Mouse (Mus musculus) ES-E14 (cell line): ENCODE data around the gene Krt78. TPM values are rescaled to one million over a fixed set of nuclear protein-coding genes. Genes with fewer than 3 reads are reported as not detected.

ENCODE experiments used
- DNase-seq: peaks from one replicate; pipeline ENCODE4 v3.0.0-alpha.2; 2013; ENCODE audit warnings: low read depth, low spot score
- H3K27ac ChIP-seq: 2 replicates; pipeline ENCODE4 v1.5.1; 2012; ENCODE audit warnings: low read depth, mild to moderate bottlenecking, low read length, moderate library complexity, mixed read lengths; ENCODE audit not compliant: poor library complexity, insufficient read depth, severe bottlenecking
- H3K36me3 ChIP-seq: 2 replicates; pipeline ENCODE4 v1.6.1; 2012; ENCODE audit warnings: mild to moderate bottlenecking, low read length, moderate library complexity, mixed read lengths; ENCODE audit not compliant: control insufficient read depth, poor library complexity, insufficient read depth, severe bottlenecking
- H3K4me1 ChIP-seq, 2 experiments: fragments of 150-350 bp in 1 of 2; sonication (generic) in 1 of 2; 2 replicates each; pipeline ENCODE4 v1.6.1; 2012; ENCODE audit warnings: low read length in 2 of 2, mild to moderate bottlenecking in 1 of 2, mixed read lengths in 1 of 2; ENCODE audit not compliant: control insufficient read depth in 2 of 2, insufficient read depth in 2 of 2, poor library complexity in 1 of 2
- H3K4me3 ChIP-seq, 2 experiments: fragments of 150-350 bp in 1 of 2; sonication (generic) in 1 of 2; 2 replicates each; pipeline ENCODE4 v1.5.1; 2012; ENCODE audit warnings: low read length in 2 of 2, low read depth in 1 of 2, mild to moderate bottlenecking in 1 of 2, mixed read lengths in 1 of 2; ENCODE audit not compliant: insufficient read depth in 1 of 2, poor library complexity in 1 of 2, severe bottlenecking in 1 of 2
- H3K9ac ChIP-seq: 2 replicates; pipeline ENCODE4 v1.6.1; 2012; ENCODE audit warnings: low read depth, mild to moderate bottlenecking, low read length, mixed read lengths; ENCODE audit not compliant: poor library complexity, insufficient read depth, severe bottlenecking
- H3K9me3 ChIP-seq: fragments of 150-350 bp; sonication (generic); 2 replicates; pipeline ENCODE4 v1.6.1; 2012; ENCODE audit warnings: low read depth, mild to moderate bottlenecking, low read length; ENCODE audit not compliant: control insufficient read depth, insufficient read depth
- CHD2 ChIP-seq: IDR thresholded peaks from 2 replicates; pipeline ENCODE4 v1.6.1; 2014; ENCODE audit warnings: mild to moderate bottlenecking, low read depth, low read length, inconsistent platforms
- HCFC1 ChIP-seq: IDR thresholded peaks from 2 replicates; pipeline ENCODE4 v1.6.1; 2012; ENCODE audit warnings: low read length, inconsistent platforms, borderline replicate concordance; ENCODE audit not compliant: insufficient read depth
- MAFK ChIP-seq: IDR thresholded peaks from 2 replicates; pipeline ENCODE4 v1.6.1; 2014; ENCODE audit warnings: mild to moderate bottlenecking, low read depth, low read length, inconsistent platforms; ENCODE audit not compliant: insufficient read depth
- ZC3H11A ChIP-seq: IDR thresholded peaks from 2 replicates; pipeline ENCODE4 v1.6.1; 2012; ENCODE audit warnings: low read depth, mild to moderate bottlenecking, inconsistent platforms, low read length, borderline replicate concordance
- ZNF384 ChIP-seq: IDR thresholded peaks from 2 replicates; pipeline ENCODE4 v1.6.1; 2012; ENCODE audit warnings: low read depth, low read length, inconsistent platforms
- in situ Hi-C, 2 experiments: fragments of 600-800 bp; cut with MboI; formaldehyde crosslinking; loops; one replicate each; pipeline ENCODE4 v1.15.1; 2025; ENCODE audit warnings: low sequenced_read_pairs in 2 of 2, inconsistent platforms in 1 of 2; ENCODE audit not compliant: unreplicated experiment in 2 of 2
- total RNA-seq: library from RNA; depleted of rRNA; stranded (reverse); fragments of 300-350 nt; gene quantifications from 2 replicates; pipeline ENCODE4 v1.2.3, GENCODE M21; 2012

The Krt78 gene
- total RNA-seq, 1 experiment, result 0.09 TPM

DNA sequence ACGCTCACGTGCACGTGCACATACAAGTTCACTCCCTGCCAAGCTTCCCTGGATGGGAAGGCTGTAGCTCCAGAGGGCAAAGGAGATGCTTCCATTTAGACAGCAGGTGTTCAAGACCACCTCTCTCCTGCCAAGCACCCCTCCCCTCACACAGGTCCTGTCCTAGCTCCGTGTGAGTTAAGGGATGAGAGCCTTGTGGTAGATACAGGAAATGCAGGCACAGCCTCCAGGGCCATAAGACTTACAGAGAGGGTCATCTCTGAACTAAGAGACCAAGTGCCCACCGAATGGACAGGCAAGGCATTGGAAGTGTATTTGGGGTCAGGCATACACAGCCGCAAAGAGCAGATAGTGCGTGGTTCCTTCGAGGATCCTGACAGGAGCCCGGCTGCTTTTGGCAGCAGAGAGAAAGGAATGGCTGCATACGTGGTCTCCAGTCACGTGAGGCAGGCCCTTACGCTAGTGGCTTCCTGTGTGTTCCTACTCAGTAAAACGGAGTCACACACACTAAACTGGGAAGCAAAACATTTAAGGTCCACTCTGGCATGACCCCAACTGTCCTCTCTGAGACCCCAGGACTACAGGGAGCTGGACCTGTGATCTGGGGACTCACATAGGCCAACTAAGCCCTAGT lies 29.3 kb upstream of the Krt78 start:
- no peak for TF ChIP-seq ZNF384
- no peak for TF ChIP-seq CHD2
- no peak for TF ChIP-seq ZC3H11A
- no peak for TF ChIP-seq HCFC1
- no peak for TF ChIP-seq MAFK

DNA sequence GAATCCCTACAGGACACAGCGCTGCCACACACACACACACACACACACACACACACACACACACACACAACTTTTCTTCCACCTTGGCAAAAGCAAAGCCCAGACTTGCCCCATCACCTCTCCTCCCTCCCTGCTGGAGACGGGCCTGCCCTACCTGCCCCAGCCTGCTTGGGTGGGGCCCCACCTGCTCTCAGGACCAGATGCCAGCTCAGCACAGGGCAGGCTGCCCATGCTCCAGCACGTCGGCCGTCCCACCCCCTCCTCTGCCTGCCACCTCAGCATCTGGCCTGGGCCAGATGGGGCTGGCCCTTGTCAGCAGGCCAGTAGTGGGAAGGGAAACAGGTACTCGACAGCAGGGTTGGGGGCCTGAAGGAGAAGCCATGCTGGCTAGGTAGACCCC lies 26.8 kb upstream of the Krt78 start:
- in situ Hi-C loops, result loop anchor here (10.0 to 25.0 kb wide), 2 partner anchors 644 to 646 kb away; no protein-coding TSS in a partner anchor
- TF ChIP-seq CHD2 (no peak), ZNF384 (no peak), MAFK (no peak), HCFC1 (no peak), ZC3H11A (no peak)
- H3K27ac ChIP-seq, result no peak overlapping the region
- H3K9ac ChIP-seq, result no peak overlapping the region
- no peak for DNase-seq
- no peaks in the 10 kb centered on the region for H3K9me3 ChIP-seq
- no peaks in the 10 kb centered on the region for H3K36me3 ChIP-seq
- peaks cover 2 to 16% of the 10 kb centered on the region in 2 experiments; a peak in 1 of 4 replicates for H3K4me1 ChIP-seq
- H3K4me3 ChIP-seq, result no peak overlapping the region

More for the DNA sequence above, 29.3 kb upstream of the Krt78 start:
- peaks cover 0 to 8% of the 10 kb centered on the region in 2 experiments; a peak in 1 of 4 replicates for H3K4me1 ChIP-seq
- H3K27ac ChIP-seq, result no peak overlapping the region
- H3K9ac ChIP-seq, result peak overlapping the region; percentile 64
- H3K9me3 ChIP-seq, result no peaks in the 10 kb centered on the region
- DNase-seq, result no peak
- in situ Hi-C loops, result loop anchor here (10.0 to 25.0 kb wide), 2 partner anchors 646 to 649 kb away; no protein-coding TSS in a partner anchor
- H3K4me3 ChIP-seq, result peak overlapping the region in 1 of 2 experiments; percentile 15; a peak in 1 of 4 replicates
- H3K36me3 ChIP-seq, result no peaks in the 10 kb centered on the region

DNA sequence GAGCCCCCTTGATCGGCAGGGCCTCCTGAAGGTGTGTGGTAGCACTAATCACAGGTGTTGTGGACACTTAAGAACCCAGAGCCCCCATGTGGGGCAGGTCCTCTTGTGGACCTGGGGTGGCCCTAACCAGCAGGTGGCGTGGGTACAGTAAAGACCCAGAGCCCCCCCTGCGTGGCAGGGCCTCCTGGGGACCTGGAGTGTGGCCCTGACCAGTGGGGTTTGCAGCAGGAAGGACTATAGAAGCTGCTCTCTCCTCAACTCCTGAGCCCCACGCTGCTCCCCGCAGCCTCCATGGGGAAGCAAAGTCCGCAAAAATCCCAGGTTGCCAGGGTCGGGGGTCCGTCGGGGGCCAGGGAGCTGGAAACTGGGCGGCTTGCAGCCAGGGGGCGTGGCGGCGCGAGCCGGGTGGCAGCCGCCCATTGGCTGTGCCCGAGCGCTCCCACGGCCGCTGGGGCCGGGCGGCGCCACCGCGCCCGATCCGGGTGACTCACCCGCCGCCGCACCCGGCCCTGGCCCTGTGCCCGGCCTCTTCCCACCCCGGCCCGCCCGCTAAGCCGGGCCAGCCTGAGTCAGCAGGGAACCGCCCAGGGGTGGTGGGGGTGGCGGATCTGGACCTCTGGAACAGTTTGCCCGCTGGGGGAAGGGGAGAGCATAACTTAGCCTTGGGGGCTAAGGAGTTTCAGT lies 23.1 kb upstream of the Krt78 start:
- in situ Hi-C loops, result loop anchor here (10.0 to 25.0 kb wide), 3 partner anchors 202 to 640 kb away; no protein-coding TSS in a partner anchor

DNA sequence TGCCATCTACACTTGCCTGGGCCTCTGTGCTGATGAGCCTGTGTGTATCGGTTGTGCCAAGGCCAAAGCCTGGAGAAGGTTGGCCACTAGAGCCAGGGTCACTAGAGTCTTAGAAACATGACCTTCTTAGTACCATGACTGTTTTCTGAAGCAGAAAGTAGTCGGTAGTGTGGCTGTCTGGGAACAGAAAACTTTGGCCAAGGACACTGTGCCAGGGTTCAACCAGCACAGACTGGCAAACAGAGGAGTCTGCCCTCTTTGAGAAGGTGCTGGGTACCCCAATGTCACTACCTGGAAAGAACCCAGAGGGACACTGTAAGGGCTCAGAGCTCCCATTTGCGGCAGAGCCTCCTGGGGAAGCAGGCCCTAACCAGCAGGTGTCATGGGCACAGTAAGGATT lies 22.6 kb upstream of the Krt78 start:
- peaks cover 2 to 16% of the 10 kb centered on the region in 2 experiments; a peak in 2 of 4 replicates for H3K4me1 ChIP-seq
- H3K9ac ChIP-seq, result no peak overlapping the region
- no peak for DNase-seq
- H3K27ac ChIP-seq, result no peak overlapping the region
- H3K9me3 ChIP-seq, result no peaks in the 10 kb centered on the region
- in situ Hi-C loops, result loop anchor here (10.0 to 25.0 kb wide), 3 partner anchors 202 to 639 kb away; no protein-coding TSS in a partner anchor
- H3K4me3 ChIP-seq, result no peak overlapping the region
- TF ChIP-seq HCFC1 (no peak), CHD2 (no peak), MAFK (no peak), ZC3H11A (no peak), ZNF384 (no peak)
- H3K36me3 ChIP-seq, result no peaks in the 10 kb centered on the region

More for the DNA sequence above, 23.1 kb upstream of the Krt78 start:
- Histone ChIP-seq H3K36me3 (no peaks in the 10 kb centered on the region), H3K4me1 (peaks cover 2 to 16% of the 10 kb centered on the region in 2 experiments; a peak in 2 of 4 replicates), H3K4me3 (peak overlapping the region; percentile 33 to 59; a peak in 3 of 4 replicates), H3K9ac (peak overlapping the region; percentile 64), H3K9me3 (no peaks in the 10 kb centered on the region), H3K27ac (no peak overlapping the region)
- TF ChIP-seq ZC3H11A (no peak), MAFK (peak; percentile 33; the same call in 1 of the 2 replicates)
- no peak for DNase-seq

DNA sequence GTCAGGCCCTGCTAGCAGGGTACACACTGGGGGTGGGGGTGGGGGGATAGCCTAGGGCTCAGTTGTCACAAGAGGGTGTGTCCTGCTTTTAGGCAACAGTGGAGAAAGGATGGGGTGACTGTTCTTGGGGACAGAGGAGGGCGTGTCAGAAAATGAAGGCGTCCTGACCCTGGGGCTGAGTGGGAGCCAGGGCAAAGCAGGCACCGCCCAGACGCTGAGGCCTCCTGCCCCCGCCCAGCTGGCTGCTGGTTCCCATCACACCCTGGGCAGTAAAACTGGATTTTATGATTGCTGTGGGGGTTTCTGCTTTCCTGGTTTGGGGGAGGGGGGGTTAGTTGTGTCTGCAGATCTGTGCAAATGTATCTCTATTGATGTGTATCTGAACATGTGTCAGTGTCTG lies 21.9 kb upstream of the Krt78 start:
- in situ Hi-C loops, result loop anchor here (10.0 to 25.0 kb wide), 3 partner anchors 201 to 639 kb away; no protein-coding TSS in a partner anchor
- Histone ChIP-seq H3K27ac (no peak overlapping the region), H3K9me3 (no peaks in the 10 kb centered on the region), H3K9ac (no peak overlapping the region), H3K4me1 (peaks cover 2 to 16% of the 10 kb centered on the region in 2 experiments; a peak in 2 of 4 replicates), H3K4me3 (no peak overlapping the region), H3K36me3 (no peaks in the 10 kb centered on the region)
- TF ChIP-seq CHD2 (no peak), ZNF384 (no peak), HCFC1 (no peak), MAFK (no peak), ZC3H11A (no peak)
- DNase-seq, result no peak
